Mouse (Mus musculus) spleen, postnatal 4 days (tissue): ENCODE results near the gene Hspb7.
A peak's percentile ranks its signal among the peaks of the same experiment; 100 is the strongest.

Source experiments
- DNase-seq, 2 experiments: peaks; one replicate each; pipeline ENCODE4 v3.0.0; 2022; ENCODE audit warnings: low spot score in 2 of 2

Gene Hspb7

DNA sequence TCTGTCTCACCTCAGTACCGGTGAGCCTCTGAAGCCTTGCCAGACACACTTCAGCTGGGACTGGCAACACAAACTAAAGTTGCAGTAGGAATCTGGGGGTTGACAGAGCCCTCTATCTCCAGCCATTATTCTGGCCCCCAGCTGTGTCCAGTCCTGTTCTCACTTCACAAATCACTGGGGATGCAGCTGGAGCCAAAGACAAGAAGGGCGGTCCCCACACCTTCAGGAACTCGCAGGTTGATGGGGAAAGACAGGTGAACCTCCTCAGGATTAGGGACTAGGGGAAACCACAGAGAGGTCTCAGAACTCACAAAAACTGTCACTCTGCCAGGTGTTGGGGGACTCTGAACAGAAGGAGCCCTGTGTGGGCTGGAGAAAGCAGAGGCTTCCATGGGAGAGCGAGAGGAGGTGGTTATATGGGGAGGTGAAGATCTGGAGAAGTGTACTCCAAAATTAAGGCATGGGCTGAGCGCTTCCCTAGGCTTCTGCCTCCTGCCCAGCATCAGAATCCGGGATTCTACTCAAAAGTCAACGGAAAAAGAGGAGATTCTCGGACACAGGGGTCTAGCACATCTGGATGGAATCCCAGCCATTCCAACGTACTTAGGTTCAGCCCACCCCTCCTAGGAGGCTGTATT, at the start of gene Hspb7:
Gene Hspb7, plus strand, starts transcription at position 588 of the 638 bp plus-strand sequence.
- DNase-seq: peak in 1 of 2 experiments; percentile 60

DNA sequence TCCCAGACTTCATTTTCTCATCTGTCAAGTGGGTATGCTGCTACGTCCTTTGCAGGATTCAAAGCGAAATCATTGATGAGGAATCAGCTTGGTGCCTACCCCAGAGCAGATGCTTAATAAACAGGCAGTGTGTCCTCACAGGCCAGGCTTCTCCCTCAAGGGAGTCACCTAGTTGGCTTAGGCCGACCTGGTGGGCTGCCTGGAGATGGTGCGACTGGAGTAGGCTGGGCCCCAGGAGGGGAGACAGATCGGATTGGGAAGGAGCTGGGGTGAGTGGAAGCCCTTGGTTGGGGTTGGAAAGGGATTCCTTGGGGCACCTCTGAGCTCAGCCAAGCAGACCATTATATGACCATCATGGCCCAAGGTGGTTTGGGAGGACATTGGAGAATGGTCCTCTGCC, 48.2 kb upstream of the Hspb7 start:
- DNase-seq: no peak

DNA sequence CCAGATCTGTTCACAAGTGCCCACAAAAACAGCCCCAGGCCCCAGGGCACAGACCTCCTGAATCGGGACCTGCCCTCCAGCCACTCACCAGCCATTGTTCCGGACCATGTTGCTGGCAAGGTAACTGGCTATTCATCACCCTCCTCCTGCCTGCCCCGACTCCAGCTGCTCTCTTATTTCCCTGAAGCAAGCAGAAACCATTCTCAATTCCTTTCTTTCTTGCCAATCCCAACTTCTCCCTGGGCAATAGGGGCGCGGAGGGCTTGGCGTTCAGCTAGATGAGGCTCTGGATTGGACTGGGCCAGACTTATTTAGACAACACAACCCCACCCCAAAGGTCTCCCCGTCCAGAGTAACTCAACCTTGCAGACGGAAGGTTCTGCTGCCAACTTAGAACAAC, 40.9 kb upstream of the Hspb7 start:
- no peak for DNase-seq

DNA sequence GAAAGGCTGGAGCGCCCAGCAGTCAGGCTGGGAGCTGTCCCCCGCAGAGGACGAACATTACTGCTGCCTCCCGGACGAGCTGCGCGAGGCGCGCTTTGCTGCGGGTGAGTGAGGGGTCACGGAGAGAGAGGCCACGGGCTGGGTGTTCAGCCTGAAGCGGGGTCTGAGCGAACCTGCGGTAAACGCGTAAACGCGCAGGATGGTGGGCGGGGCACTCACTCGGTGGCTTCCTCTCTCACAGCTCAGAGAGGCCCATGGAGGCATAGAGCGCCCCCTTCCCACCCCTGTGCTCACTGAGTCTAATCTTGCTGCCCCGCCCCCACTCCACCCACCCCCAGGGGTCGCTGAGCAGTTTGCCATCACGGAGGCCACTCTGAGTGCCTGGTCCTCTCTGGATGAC, 38.2 kb upstream of the Hspb7 start:
- DNase-seq: no peak

DNA sequence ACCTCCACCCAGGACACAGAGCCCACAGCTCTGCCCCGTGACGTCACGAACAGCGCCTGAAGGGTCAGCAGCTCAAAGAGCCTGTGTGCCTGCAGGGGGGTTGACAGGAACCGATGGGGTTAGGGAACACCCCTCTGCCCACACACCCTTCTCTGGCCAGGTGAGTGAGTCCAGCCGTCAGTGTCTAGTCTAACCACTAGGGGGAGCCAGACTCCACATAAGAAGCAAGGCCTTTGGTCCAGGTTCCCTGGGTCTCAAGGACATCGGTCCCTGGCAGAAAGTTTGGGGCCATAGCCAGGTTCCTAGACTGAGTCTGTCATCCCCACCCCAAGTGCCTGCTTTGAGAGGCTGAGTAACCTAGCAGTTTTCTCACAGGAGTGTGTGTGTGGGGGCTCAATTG, 35.3 kb upstream of the Hspb7 start:
- peak; percentile 42 to 72 for DNase-seq

DNA sequence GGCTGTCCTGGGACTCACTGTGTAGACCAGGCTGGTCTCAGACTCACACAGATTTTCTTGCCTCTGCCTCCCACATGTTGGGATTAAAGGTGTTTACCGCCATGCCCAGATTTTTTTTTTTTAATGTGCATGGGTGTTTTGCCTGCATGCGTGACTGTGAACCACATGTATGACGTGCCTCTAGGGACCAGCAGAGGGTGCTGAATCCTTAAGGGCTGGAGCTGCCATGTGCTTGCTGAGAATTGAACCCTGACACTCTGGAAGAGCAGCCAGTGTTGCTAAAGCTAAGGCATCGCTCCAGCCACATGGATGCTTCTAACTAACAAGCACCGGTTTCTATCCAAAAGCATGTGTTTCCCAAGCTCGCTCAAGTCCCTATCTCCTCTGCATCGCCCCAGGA, 34.4 kb upstream of the Hspb7 start:
- DNase-seq: no peak

DNA sequence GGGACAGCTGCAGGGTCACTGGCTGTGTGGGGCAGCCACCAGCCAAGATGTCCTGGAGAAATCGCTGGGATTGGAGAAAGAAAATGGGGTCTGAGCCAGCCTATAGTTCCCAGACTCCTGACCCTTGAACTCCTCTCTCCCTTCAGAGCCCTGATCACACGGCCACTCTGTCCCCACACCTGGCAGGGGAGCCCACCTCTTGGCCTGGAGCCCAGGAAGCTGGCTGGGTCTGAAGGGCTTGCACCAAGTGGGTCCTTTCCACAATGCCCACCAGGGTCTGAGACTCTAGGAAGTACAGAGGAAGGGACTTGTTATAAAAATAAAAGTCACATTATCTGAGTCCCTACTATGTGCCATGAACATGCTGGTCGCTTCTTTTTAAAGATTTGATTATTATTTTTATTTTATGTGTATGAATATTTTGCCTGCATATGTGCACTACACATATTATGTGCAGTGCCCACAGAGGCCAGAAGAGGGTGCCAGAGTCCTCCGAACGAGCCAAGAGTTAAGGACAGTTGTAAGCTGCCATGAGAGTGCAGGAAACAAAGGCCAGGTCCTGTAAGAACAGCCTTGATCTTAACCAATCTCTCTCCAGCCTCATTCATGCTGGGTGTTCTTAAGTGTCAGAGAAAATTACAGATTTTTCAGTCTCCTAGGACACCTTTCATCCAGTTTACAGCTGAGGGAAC, 33.3 kb upstream of the Hspb7 start:
- DNase-seq: peak; percentile 65 to 86

DNA sequence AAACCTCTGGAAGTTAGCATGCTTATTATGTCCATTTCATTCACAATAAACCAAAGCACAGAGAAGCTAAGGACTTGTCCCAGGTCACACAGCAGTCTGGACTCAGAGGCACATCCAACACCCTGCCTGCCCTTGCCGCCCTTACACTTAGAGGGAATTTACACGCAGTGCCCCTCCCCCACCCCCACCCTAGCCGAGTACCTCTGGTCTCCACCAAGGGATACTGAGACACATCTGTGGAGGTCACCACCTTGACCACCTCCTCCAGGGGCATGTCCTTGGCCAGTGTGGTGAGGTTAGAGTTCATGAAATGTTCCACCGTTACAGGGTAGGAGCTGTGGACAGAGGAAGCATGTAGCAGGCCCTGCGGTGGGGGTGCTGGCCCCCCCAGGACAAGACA, 32.6 kb upstream of the Hspb7 start:
- DNase-seq: no peak

DNA sequence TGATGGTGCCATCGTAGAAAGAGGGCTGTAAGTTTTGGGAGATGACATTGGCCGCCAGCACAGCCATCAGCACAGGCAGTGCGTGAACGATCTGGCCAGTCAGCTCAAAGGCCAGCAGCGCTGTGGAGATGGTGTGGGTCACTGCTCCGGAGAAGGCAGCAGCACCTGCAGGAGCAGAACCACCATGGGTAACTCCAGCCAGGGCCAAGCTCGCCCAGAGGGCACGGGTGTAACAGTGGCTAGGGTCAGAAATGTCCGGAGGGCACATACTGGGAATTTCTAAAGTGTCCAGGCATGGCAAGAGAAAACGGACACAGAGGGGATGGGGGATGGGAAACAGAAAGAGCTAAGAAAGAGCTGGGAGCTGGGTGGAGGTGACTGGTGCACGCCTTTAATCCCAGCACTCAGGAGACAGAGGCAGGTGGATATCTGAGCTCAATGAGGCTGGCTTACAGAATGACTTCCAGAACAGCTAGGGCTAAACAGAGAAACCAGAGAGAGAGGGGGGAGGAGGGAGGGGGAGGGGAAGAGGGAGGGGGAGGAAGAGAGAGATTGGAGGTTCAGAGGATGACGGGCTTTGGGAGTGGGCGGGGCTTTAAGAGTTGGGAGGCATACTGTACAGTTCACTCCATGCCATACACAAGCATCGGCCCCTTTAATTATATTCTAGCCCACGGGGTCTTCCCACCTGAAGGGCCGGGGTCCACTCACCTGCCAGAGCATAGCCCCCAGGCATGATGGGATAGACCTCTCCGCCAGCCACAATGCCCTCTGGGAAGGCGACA, 31.0 kb upstream of the Hspb7 start:
- DNase-seq: no peak

DNA sequence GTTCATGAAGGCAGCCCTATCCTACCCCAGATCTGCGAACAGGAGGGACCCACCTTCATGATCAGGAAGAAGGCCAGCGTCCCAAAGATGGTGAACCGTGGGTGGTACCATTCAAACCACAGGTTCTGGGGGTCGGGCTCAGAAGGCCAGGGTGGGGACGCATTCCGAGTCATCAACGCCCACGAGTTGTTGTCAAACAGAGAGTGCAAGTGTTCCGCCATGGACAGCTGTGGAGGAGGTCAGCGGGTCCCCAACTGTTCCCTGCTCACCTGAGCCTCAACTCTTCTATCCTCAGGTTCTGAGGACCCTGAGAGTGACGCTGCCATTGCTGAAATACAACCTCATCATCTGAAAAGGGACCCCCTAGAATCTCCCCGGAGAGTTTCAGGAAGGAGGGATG, 29.3 kb upstream of the Hspb7 start:
- DNase-seq: no peak

DNA sequence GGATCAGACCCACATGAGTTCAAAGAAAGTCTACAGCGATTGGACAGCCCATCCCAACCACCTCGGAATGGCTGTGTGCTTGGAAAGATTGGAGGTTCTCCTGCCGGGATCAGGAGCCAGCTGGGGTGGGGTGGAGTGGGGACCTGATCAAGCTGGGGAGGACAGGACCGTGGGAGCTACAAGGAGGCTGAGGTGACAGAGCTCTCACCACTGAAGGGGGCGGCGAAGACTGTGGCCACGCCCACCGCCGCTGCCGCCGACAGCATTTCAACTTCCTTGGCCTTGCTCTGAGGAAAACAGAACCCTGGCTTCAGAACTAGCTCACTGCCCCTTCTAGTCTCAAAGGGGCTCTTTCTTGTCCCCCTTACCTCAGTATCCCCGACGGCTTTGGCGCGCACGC, 25.8 kb upstream of the Hspb7 start:
- DNase-seq: no peak

DNA sequence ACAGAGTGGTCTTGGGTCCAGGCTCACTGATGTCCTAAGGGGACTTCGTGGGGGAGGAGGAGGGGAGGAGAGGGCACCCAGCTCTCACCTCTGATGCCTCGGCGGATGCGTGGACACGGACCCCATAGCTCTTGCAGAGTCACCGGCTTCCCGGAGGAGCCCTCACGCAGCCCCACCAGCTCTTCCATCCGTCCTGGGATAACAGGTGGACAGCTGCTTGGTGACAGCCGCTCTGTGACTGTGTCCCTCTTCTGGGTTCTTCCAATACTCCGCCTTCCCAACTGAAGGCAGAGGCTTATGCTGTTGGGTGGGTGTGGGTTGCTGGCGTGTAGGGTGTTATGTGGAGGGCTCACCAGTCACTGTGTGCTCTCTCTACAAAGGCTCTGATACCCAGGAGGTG, 22.7 kb upstream of the Hspb7 start:
- DNase-seq: no peak

DNA sequence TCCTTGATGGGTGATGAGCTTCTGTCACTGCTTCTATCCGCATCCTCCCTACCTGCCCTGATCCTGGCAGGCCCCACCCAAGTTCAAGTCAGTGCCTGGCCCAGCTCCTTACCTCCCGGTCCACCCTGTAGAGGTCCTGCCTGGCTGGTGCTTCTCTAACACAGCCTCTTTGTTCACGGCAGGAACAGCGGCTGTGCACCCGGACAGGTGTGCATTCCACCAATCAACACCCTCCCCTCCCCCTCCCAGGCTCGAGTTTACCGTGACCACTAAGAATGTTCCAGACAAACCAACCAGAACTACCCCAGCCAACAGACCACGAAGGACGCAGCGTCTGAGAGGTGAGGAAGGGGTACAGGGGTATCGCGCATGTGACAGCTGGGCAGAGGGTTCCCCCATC, 22.0 kb upstream of the Hspb7 start, which contains the start of gene Clcnka:
Gene Clcnka, minus strand, starts transcription at position 180 of the 400 bp plus-strand sequence.
- DNase-seq: no peak

DNA sequence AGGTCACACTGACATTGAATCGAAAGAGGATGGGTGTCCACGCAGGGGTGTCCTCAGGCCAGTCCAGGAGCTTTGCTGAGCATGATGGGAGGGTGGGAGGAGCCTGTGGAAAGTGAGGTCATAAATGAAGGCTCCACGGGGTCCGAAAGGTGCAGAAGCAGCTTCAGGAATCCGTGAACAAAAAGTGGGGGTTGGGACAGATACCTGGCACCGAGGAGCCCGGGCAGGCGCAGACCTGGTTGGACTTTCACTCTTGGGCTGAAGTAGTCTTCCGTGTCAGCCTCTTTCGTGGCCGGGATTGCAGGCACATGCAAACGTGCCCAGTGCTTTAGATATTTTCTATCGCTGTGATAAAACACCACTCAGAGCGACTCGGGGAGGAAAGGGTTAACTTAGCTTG, 20.4 kb upstream of the Hspb7 start:
- no peak for DNase-seq

DNA sequence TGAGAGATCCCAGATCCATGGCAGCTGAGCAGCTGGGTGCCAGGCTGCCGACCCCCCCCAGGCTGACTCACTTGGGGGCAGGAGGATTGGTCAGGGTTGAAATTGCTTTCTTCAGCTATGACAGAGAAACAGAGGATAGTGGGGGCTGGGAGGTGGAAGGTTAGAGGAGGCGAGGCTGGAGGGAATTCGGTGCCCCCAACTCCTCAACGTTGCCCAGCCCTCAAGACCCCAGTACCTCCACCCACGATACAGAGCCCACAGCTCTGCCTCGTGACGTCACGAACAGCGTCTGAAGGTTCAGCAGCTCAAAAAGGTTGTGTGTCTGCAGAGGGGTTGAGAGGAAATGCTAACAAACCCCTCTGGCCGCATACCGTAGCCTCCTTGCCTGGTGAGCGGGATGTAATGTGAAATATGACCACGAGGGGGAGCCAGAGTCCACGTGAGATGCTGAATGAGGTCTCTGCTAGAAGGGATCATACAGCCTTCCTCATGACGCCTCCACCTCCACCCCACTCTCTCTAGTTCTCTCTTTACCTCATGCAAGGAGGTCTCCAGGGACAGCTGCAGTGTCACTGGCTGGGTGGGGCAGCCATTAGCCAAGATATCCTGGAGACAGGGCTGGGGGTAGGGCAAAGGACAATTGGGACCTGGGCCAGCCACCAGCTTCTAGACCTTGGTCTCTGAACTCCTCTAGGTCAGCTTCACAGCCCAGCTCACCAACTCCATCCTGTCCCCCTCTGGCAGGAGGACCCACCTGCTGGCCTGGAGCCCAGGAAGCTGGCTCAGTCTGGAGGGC, 15.9 kb upstream of the Hspb7 start:
- DNase-seq: peak; percentile 78 to 94

DNA sequence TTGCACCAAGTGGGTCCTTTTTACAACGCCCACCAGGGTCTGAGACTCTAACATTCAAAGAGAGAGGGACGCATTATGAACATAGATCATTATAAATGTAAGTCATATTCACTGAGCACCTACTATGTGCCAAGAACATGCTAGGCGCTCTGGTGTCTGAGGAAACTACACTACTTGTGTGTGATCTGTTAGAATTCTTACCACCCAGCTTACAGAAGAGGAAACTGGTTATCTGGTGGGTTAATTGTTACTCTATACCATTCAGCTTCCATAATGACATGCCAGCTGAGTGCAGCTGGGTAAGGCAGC, 15.3 kb upstream of the Hspb7 start:
- DNase-seq: no peak

DNA sequence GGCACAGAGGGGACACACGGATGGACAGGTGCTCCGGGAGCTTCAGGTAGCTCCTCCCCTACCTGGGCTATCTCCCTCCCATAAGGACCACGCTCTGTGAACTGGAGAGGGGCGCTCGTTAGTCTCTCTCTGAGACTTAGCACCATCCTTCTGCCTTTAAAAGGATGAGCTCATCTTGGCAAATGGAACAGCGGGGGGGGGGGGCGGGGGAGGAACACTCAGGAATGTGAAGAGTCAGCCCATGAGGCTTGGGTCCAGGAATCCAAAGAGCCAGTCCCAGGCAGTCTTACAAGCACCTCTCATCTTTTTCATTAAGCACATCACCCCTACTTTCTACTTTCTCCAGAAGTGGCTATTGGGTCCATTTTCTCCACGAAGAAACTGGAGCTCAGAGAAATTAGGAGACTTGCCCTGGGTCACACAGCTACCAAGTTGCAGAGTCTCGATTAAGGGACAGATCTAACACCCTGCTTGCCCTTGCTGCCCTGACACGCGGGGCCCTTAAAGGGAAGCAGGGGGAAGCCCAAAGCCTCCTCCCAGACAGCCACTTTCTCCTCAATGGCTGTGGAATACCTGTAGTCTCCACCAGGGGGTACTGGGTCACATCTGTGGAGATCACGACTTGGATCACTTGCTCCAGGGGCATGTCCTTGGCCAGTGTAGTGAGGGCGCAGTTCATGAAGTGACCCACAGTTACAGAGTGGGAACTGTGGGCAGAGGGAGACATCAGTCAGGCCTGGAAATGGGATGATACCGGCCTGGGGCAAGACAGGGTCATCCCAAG, 13.9 kb upstream of the Hspb7 start:
- peak in 1 of 2 experiments; percentile 52 for DNase-seq

DNA sequence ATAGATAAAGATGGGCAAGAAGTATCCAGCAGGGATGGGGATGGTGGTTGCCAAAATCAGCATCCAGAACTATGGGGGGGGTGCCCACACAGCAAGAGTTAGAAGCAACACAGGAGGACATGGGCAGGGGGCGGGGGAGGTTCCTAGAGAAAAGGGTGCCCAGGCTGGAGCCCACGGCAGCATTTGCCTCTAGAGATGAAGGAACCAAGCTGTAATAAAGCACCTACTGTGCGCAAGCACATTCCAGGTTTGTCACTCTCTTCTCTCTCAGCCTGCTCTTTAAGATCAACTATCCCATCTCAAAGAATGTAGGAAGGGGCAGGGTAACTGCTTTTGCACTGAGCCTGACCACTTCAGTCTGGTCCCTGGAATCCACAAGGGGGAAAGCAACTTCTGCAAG, 12.0 kb upstream of the Hspb7 start:
- no peak for DNase-seq

DNA sequence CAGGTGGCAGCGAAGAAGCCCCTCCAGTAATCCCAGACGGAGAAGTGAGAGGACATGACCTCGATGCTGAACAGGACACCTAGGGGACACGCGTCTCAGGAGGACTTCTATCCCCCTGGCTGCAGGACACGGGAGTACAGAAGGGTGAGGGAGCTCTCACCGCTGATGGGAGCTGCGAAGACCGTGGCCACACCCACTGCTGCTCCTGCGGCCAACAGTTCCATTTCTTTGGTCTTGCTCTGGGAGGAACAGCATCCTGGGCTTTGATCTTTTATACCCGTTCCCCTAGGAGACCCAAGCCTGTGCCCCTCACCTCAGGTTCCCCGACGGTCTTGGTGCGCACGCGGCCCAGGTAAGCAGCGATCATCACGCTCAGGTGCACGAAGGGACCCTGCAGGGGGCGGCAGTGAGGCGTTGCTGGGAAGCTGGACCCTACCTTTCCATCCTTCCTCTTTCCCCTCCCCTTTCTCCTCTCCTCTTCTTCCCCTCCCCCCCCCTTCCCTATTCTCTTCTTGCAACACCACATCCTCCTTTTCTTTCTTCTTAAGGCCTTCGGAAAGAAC, 9.1 kb upstream of the Hspb7 start:
- DNase-seq: no peak

DNA sequence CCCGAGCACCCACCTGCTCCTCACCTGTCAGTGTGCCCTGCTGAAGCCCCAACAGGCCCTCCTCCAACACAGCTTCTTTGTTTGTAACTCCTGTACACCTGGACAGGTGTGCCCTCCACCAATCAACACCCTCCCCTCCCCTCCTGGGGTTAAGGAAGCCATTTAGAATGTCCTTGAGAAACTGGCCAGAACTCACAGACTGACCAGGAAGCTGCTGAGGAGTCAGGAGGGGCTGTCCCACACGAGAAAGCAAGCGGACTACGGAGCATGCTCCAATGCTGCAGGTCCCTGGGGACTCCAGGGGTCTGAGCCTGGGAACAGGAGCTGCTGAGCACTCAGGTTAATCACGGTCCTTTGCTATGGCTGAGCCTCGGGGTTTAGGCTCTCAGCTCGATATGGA, 4.7 kb upstream of the Hspb7 start, which contains the start of gene Clcnkb:
Gene Clcnkb, minus strand, starts transcription at position 91 of the 400 bp plus-strand sequence.
- DNase-seq: peak in 1 of 2 experiments; percentile 54
